Mouse (Mus musculus): ENCODE measurements around the gene Lekr1. TPM values are rescaled to one million over a fixed set of nuclear protein-coding genes. Genes with fewer than 3 reads are reported as not detected.
"Not testable (repeated sequence)": the region's sequence is repeated elsewhere in the genome, so short reads cannot be mapped to it uniquely, and the experiment has no call there.

Lekr1 gene
- polyA plus RNA-seq, 1 experiment from 2014 or later = 7.2 TPM

DNA sequence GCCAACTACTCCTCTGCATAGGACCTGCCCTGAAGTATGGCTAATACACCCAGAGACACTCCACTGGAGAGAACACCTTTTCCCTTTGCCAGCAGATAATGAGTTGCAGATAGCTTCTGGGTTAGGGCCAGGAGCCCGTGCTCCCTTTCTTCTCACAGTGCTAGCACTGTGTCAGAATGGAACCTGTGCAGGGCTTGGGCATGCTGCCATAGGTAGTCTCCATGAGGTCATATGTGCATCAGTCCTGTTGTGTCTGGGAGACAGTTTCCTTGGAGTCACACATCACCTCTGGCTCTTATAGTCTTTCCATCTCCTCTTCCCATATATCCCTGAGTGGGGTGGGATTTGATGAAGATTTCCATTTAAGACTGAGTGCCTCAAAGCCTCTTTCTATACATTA, 33.7 kb downstream of the Lekr1 start:
- H3K9me3 ChIP-seq (replicated peaks) = no peaks in the 10 kb centered on the region
- no peak overlapping the region for H3K9ac ChIP-seq
- no peak overlapping the region for H3K27ac ChIP-seq
- no peaks in the 10 kb centered on the region for H3K36me3 ChIP-seq
- ATAC-seq (replicated peaks; ENCODE audit: insufficient number of reproducible peaks, insufficient read depth, low FRiP score, low read depth) = no peak
- 38% methylated on average over 1 of the region's 1 CpGs for WGBS
- no peaks in the 10 kb centered on the region; the same call in 1 of the 2 replicates for H3K4me1 ChIP-seq (replicated peaks)
- no peak overlapping the region for H3K4me2 ChIP-seq
- no peak overlapping the region for H3K4me3 ChIP-seq
- H3K27me3 ChIP-seq = no peaks in the 10 kb centered on the region

DNA sequence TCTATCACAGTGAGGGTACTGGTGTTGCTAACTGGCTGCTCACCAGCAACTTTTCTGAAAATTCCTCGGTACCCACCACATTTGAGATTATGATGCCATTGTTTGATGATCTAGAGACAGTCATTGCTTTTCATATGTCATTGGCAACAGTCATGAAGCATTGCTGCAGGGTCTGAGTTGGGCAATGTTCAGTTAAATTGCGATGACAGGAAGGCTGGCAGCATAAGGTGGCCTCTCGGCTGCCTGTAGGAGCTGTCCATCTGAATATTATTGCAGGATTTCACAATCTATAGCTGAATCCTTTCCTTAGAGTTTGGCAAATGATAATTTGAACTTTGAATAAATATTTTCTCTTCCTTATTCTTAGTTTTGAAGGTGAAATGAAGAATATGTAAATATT, 48.3 kb downstream of the Lekr1 start:
- H3K36me3 ChIP-seq = no peaks in the 10 kb centered on the region
- 78% methylated on average over 3 of the region's 3 CpGs for WGBS
- ATAC-seq (replicated peaks; ENCODE audit: insufficient number of reproducible peaks, insufficient read depth, low FRiP score, low read depth) = no peak

DNA sequence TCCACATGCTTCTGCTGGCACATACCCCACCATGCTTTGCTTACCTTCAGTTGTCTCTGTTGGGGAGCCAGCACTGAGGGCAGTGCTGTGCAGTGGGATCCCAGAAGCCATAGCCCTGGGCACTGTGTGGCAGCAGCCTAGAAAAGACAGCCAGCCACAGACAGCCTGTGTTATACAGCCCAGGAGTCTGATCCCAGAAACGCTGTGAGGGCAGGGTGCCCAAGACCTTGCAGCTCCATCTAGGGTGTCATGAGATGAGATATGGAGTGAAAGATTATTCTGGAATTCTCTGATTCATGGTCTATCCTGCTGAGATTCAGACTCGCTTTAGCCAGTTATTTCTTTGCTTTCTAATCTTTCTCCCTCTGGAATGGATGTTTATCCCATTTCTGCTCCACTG, 51.4 kb downstream of the Lekr1 start:
- H3K9ac ChIP-seq = no peak overlapping the region
- no peak for ATAC-seq (replicated peaks; ENCODE audit: insufficient number of reproducible peaks, insufficient read depth, low FRiP score, low read depth)
- WGBS = 63% methylated on average over 2 of the region's 2 CpGs
- H3K36me3 ChIP-seq = no peaks in the 10 kb centered on the region
- no peak overlapping the region for H3K27ac ChIP-seq
- no peak overlapping the region for H3K4me2 ChIP-seq
- H3K4me3 ChIP-seq = no peak overlapping the region
- no peaks in the 10 kb centered on the region for H3K9me3 ChIP-seq (replicated peaks)
- no peaks in the 10 kb centered on the region for H3K4me1 ChIP-seq (replicated peaks)
- no peaks in the 10 kb centered on the region for H3K27me3 ChIP-seq

More for the DNA sequence above, 48.3 kb downstream of the Lekr1 start:
- Histone ChIP-seq H3K27ac (no peak overlapping the region), H3K9ac (no peak overlapping the region), H3K27me3 (no peaks in the 10 kb centered on the region), H3K4me2 (no peak overlapping the region), H3K9me3 (replicated peaks) (no peaks in the 10 kb centered on the region), H3K4me1 (replicated peaks) (no peaks in the 10 kb centered on the region), H3K4me3 (no peak overlapping the region)

DNA sequence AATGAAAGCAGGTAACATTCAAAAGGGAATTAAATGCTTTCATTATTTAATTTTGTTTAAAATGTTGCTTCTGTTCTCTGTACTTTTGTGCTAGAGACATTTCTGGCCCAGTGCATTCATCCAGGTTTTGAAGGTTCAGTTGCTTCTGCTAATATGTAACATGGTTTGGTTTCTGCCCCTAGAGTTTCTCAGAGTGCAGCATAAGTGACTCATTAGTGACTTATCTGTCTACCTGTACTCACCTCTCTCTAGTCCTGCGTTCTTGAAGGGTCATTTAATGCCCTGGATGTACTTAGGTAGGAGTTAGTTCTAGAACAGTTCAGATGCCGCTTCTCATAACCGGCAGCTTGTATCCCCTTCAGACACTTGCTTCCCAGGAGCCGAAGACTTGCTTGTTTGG, 56.9 kb downstream of the Lekr1 start:
- H3K36me3 ChIP-seq = no peaks in the 10 kb centered on the region
- no peak overlapping the region for H3K27ac ChIP-seq
- no peak for ATAC-seq (replicated peaks; ENCODE audit: insufficient number of reproducible peaks, insufficient read depth, low FRiP score, low read depth)
- no peak overlapping the region for H3K9ac ChIP-seq
- H3K27me3 ChIP-seq = no peaks in the 10 kb centered on the region
- no peak overlapping the region for H3K4me3 ChIP-seq
- H3K4me1 ChIP-seq (replicated peaks) = no peaks in the 10 kb centered on the region
- no peak overlapping the region for H3K4me2 ChIP-seq
- no peaks in the 10 kb centered on the region for H3K9me3 ChIP-seq (replicated peaks)
- WGBS = 77% methylated on average over 4 of the region's 4 CpGs

DNA sequence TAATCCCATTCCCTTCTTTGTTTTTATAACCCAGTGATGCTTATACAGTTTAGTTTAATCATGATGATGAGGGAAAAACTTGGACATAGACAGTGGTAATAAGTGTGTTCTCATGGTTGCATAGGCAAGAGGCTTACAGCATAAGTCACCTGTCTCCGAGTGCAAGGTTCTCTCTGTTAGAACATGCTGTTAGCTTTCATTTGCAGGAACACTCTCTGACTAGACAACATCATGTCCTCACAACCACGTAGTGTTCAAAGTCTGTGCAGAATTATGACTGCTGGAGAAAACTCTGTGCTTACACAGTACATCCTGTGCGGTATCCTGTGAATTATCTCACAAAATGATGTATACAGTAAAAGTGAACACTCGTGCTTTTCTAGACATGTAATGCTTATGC, 57.6 kb downstream of the Lekr1 start:
- Histone ChIP-seq H3K4me3 (no peak overlapping the region), H3K4me2 (no peak overlapping the region), H3K36me3 (no peaks in the 10 kb centered on the region), H3K27ac (no peak overlapping the region), H3K27me3 (no peaks in the 10 kb centered on the region), H3K4me1 (replicated peaks) (no peaks in the 10 kb centered on the region), H3K9ac (no peak overlapping the region), H3K9me3 (replicated peaks) (no peaks in the 10 kb centered on the region)
- no peak for ATAC-seq (replicated peaks; ENCODE audit: insufficient number of reproducible peaks, insufficient read depth, low FRiP score, low read depth)
- 73% methylated on average over 4 of the region's 4 CpGs for WGBS

DNA sequence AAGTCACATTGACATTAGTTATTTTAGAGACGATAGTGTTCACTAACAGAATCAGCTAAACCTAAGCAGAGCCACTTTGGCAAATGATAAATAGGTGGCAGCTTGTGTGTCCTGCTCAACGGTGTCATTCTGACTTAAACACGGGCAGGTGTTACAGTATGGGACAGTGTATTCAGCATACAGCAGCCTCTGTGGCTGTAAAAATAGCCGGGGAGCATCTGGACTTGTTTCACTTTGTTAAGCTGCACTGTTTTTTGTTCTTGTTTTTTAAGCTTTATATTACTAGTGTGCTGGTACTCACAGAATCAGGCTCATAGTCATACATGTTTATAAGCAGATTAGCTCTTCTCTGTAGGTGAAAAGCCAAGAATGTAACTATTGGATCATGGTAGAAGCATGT, 71.8 kb downstream of the Lekr1 start:
- Histone ChIP-seq H3K27ac (no peak overlapping the region), H3K27me3 (no peaks in the 10 kb centered on the region), H3K9me3 (replicated peaks) (no peaks in the 10 kb centered on the region), H3K4me3 (no peak overlapping the region), H3K4me1 (replicated peaks) (no peaks in the 10 kb centered on the region), H3K4me2 (no peak overlapping the region), H3K36me3 (no peaks in the 10 kb centered on the region), H3K9ac (no peak overlapping the region)
- WGBS = 52% methylated on average over 4 of the region's 4 CpGs
- no peak for ATAC-seq (replicated peaks; ENCODE audit: insufficient number of reproducible peaks, insufficient read depth, low FRiP score, low read depth)

DNA sequence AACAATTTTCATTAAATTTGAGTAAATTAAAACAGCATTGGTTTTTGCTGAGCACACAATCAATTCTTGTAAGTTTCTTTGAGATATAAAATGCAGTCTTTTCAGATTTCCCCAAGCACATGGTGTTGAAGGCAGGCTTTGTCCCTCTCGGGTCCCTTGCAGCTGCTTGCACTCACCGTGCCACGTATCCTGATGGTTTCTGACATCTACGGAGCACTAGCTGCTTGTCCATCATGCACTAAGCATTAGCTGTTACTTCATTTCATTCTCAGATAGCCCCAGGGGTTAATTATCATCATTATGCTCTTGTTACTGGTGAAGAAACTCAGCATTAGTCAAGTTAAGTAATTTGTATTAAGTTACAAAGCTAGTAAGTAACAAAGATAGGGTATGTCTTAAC, 78.9 kb downstream of the Lekr1 start:
- H3K9me3 ChIP-seq (replicated peaks) = no peaks in the 10 kb centered on the region
- no peak overlapping the region for H3K4me3 ChIP-seq
- H3K27ac ChIP-seq = no peak overlapping the region
- no peak overlapping the region for H3K4me2 ChIP-seq
- no peak for ATAC-seq (replicated peaks; ENCODE audit: insufficient number of reproducible peaks, insufficient read depth, low FRiP score, low read depth)
- no peaks in the 10 kb centered on the region for H3K27me3 ChIP-seq
- WGBS = 61% methylated on average over 4 of the region's 4 CpGs
- H3K4me1 ChIP-seq (replicated peaks) = no peaks in the 10 kb centered on the region
- no peak overlapping the region for H3K9ac ChIP-seq
- no peaks in the 10 kb centered on the region for H3K36me3 ChIP-seq

DNA sequence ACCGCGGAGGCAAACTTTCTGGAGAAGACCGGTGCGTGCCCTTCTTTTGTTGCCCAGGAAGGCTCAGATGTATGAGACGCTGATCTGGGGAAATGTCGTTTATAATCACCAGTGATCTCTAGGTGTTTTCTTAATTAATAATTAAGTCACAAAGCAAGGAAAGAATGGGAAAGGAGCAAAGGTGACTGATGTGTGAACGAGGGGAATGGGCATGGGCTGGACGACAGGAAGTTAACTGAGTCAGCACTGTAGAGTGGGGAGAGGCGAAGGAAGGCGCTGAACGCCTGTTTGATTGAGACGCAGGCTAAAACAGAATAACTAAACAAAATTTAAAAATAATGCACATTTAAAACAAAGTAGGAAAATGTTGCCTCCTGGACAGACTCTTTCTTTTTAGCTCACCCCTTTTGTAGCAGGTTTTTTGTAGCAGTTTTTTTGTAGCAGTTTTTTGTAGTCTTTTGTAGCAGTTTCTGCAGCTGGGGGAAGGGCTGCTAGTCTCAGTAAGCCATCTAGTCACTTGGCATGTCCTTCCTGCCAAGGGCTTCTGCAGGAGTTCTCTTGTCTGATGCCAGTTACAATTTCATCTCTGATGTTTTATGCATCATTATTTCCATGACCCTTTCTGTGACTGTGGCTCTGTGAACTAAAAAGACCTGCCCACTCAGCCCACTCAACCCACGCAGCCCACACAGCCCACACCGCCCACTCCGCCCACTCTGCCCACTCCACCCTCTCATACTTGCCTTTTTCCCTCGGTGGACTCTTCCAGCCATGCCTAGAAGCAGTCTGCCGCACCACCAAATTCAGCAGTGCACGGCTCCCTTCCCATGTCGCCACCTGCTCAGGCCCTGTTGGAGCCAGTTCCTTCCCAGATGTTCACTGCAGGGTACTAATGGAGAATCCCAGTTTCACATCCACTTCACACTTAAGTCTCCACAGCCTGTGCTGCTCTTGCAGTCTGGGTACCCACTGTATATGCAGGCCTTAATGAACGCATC, 98.8 kb downstream of the Lekr1 start:
- H3K9me3 ChIP-seq (replicated peaks) = no peaks in the 10 kb centered on the region
- WGBS = 77% methylated on average over 20 of the region's 20 CpGs
- no peak overlapping the region for H3K4me3 ChIP-seq
- no peaks in the 10 kb centered on the region for H3K36me3 ChIP-seq
- no peak overlapping the region for H3K9ac ChIP-seq
- H3K27ac ChIP-seq = no peak overlapping the region
- no peaks in the 10 kb centered on the region for H3K4me1 ChIP-seq (replicated peaks)
- no peaks in the 10 kb centered on the region for H3K27me3 ChIP-seq
- no peak for ATAC-seq (replicated peaks; ENCODE audit: insufficient number of reproducible peaks, insufficient read depth, low FRiP score, low read depth)
- H3K4me2 ChIP-seq = no peak overlapping the region

DNA sequence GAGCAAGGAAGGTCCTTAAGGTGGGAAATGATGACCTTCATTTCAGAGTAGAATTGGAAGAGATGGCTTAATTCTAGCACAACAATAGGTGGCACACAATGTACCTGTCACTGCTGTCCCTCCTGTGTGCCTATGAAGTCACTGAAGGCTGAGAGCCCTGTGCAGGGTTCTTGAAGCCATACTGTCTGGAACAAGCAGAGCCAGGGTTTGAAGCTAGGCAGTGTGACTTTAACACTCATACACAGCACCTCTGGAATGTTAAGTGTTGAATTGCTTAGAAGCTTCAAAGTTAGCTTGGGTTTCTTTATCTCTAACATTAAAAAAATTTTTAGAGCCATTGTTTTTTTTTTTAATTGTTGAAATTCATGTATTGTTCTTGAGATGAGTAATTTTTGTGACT, 100.4 kb downstream of the Lekr1 start:
- no peak for ATAC-seq (replicated peaks; ENCODE audit: insufficient number of reproducible peaks, insufficient read depth, low FRiP score, low read depth)
- Histone ChIP-seq H3K9ac (no peak overlapping the region), H3K4me3 (no peak overlapping the region), H3K9me3 (replicated peaks) (no peaks in the 10 kb centered on the region), H3K36me3 (no peaks in the 10 kb centered on the region), H3K4me1 (replicated peaks) (no peaks in the 10 kb centered on the region), H3K27me3 (no peaks in the 10 kb centered on the region), H3K4me2 (no peak overlapping the region), H3K27ac (no peak overlapping the region)

DNA sequence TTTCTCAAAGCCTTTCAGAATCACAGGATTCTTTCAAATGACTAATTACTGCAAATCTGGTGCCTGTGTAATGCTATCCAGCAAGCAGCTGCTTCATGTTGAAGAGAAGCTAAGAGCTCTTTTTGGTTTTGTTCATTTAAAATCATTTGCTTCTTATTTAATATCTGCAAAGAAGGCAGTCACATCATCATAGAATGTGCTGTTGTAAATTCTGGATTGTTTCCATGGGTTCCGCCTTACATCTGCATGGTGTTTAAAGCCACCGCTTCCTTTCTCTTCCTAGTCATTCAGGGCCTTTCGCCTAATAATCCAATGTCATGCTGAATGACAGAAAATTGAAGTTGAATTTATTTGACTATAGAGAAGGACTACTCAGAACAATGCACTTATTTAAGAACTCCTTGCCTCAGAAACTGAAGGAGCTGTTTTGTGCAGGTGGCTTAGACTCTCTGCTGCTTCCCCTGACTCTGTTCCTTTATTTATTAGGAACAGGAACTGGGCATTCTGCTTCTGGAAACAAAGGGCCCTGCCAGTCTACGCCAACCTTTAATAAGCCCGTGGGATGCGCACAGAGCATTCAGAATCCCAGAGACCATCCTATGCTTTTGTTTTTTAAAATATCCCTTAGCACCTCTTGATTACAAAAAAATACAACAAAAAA, 101.3 kb downstream of the Lekr1 start:
- Histone ChIP-seq H3K9ac (no peak overlapping the region), H3K9me3 (replicated peaks) (no peaks in the 10 kb centered on the region), H3K4me2 (no peak overlapping the region), H3K27ac (no peak overlapping the region), H3K36me3 (no peaks in the 10 kb centered on the region), H3K4me1 (replicated peaks) (no peaks in the 10 kb centered on the region), H3K27me3 (no peaks in the 10 kb centered on the region), H3K4me3 (no peak overlapping the region)
- no peak for ATAC-seq (replicated peaks; ENCODE audit: insufficient number of reproducible peaks, insufficient read depth, low FRiP score, low read depth)
- 89% methylated on average over 6 of the region's 6 CpGs for WGBS

DNA sequence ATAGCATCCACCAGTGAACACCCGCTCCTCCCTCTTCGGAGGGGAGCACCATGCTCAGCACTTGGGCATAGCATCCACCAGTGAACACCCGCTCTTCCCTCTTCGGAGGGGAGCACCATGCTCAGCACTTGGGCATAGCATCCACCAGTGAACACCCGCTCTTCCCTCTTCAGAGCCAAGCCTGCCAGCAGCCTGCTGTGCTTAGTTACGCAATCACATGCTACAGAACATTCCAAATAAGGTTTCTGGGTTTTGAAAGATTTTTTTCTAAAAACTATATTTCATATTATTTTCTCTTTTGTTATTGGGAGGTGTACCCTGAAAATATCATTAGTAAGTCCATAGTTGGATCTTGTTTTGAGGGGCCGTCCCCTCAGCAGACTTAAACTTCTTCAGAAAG, 103.6 kb downstream of the Lekr1 start:
- not testable (repeated sequence) for H3K4me1 ChIP-seq (replicated peaks); H3K27me3 ChIP-seq; H3K9me3 ChIP-seq (replicated peaks); H3K9ac ChIP-seq; ATAC-seq (replicated peaks; ENCODE audit: insufficient number of reproducible peaks, insufficient read depth, low FRiP score, low read depth); H3K36me3 ChIP-seq; H3K4me2 ChIP-seq; H3K4me3 ChIP-seq; H3K27ac ChIP-seq
- WGBS = 93% methylated on average over 7 of the region's 7 CpGs

DNA sequence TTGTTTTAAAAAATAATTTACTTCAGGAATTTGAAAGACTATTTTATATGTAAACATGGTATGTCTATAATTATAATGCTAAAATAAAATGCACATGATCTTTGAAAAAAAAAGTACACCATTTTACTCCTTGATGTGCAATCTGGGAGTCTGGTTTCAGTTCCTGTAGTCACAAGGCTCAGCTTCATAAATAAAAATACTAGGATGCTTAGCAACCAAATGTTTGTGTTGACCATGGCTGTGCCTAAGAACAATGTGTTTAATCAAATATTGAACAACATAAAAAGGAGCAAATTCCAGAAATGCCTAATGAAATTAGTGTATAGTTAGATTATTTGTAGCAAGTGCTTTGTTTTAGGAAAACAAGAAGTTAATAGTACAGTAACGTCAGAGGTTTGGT, 107.9 kb downstream of the Lekr1 start:
- Histone ChIP-seq H3K9ac (no peak overlapping the region), H3K27me3 (no peaks in the 10 kb centered on the region), H3K4me2 (no peak overlapping the region), H3K27ac (no peak overlapping the region), H3K4me3 (no peak overlapping the region), H3K9me3 (replicated peaks) (no peaks in the 10 kb centered on the region), H3K4me1 (replicated peaks) (no peaks in the 10 kb centered on the region), H3K36me3 (no peaks in the 10 kb centered on the region)
- ATAC-seq (replicated peaks; ENCODE audit: insufficient number of reproducible peaks, insufficient read depth, low FRiP score, low read depth) = no peak
- 84% methylated on average over 1 of the region's 1 CpGs for WGBS

All from heart, embryonic 15.5 days (tissue).